Mouse (Mus musculus): ENCODE results near the gene Ankrd35. TPM values are rescaled to one million over a fixed set of nuclear protein-coding genes. Genes with fewer than 3 reads are reported as not detected.
"Not testable (repeated sequence)": the region's sequence is repeated elsewhere in the genome, so short reads cannot be mapped to it uniquely, and the experiment has no call there.

The Ankrd35 gene
- polyA plus RNA-seq, 1 experiment from 2014 or later = 0.25 TPM

- not testable (repeated sequence) for H3K27me3 ChIP-seq (ENCODE audit: control insufficient read depth, insufficient read depth, low read length); H3K27ac ChIP-seq (ENCODE audit: low read depth, low read length); H3K36me3 ChIP-seq (ENCODE audit: control insufficient read depth, insufficient read depth, low read length); DNase-seq (ENCODE audit: low spot score); H3K4me1 ChIP-seq (replicated peaks; ENCODE audit: control insufficient read depth, insufficient read depth, low read length); H3K4me3 ChIP-seq (ENCODE audit: low read depth, low read length); H3K9ac ChIP-seq (ENCODE audit: low read depth, low read length); ATAC-seq (ENCODE audit: low FRiP score); H3K4me2 ChIP-seq (replicated peaks; ENCODE audit: low read depth, low read length); H3K9me3 ChIP-seq (ENCODE audit: control insufficient read depth, low read length)
These were observed 70.3 kb downstream of the Ankrd35 start for GRCm38 (mm10) chr3:96740279-96740678.

Other genes with a start within 250 kb of the Ankrd35 start
- not detected in 2 replicates for gene BC107364, start 217.8 kb upstream of the Ankrd35 start, polyA plus RNA-seq (2014; fragmentation: Nextera tagmentation; extraction: Ambion mirVana)
- gene Hfe2, start 145.0 kb upstream of the Ankrd35 start, polyA plus RNA-seq (2014; fragmentation: Nextera tagmentation; extraction: Ambion mirVana) = 1.5 and 1.6 TPM in 2 replicates
- 48.9 and 53.4 TPM in 2 replicates for gene Txnip, start 112.2 kb upstream of the Ankrd35 start, polyA plus RNA-seq (2014; fragmentation: Nextera tagmentation; extraction: Ambion mirVana)
- 0.46 and 0.70 TPM in 2 replicates for gene Gm16253, start 93.1 kb upstream of the Ankrd35 start, polyA plus RNA-seq (2014; fragmentation: Nextera tagmentation; extraction: Ambion mirVana)
- 15.4 and 16.6 TPM in 2 replicates for gene Polr3gl, start 76.0 kb upstream of the Ankrd35 start, polyA plus RNA-seq (2014; fragmentation: Nextera tagmentation; extraction: Ambion mirVana)
- 2.0 and 2.4 TPM in 2 replicates for gene Ankrd34a, start 73.5 kb upstream of the Ankrd35 start, polyA plus RNA-seq (2014; fragmentation: Nextera tagmentation; extraction: Ambion mirVana)
- gene Lix1l, start 69.0 kb upstream of the Ankrd35 start, polyA plus RNA-seq (2014; fragmentation: Nextera tagmentation; extraction: Ambion mirVana) = 7.1 and 7.8 TPM in 2 replicates
- gene Rbm8a, start 40.2 kb upstream of the Ankrd35 start, polyA plus RNA-seq (2014; fragmentation: Nextera tagmentation; extraction: Ambion mirVana) = 172 and 178 TPM in 2 replicates
- gene Pex11b, start 34.8 kb upstream of the Ankrd35 start, polyA plus RNA-seq (2014; fragmentation: Nextera tagmentation; extraction: Ambion mirVana) = 42.8 and 44.6 TPM in 2 replicates
- 0.04 and 0.22 TPM in 2 replicates for gene Gm42957, start 34.7 kb upstream of the Ankrd35 start, polyA plus RNA-seq (2014; fragmentation: Nextera tagmentation; extraction: Ambion mirVana)
- gene Itga10, start 24.5 kb upstream of the Ankrd35 start, polyA plus RNA-seq (2014; fragmentation: Nextera tagmentation; extraction: Ambion mirVana) = 0.53 and 1.3 TPM in 2 replicates
- 25.2 and 28.2 TPM in 2 replicates for gene Pias3, start 26.3 kb downstream of the Ankrd35 start, polyA plus RNA-seq (2014; fragmentation: Nextera tagmentation; extraction: Ambion mirVana)
- gene Nudt17, start 38.4 kb downstream of the Ankrd35 start, polyA plus RNA-seq (2014; fragmentation: Nextera tagmentation; extraction: Ambion mirVana) = 12.8 and 14.4 TPM in 2 replicates
- gene Polr3c, start 57.5 kb downstream of the Ankrd35 start, polyA plus RNA-seq (2014; fragmentation: Nextera tagmentation; extraction: Ambion mirVana) = 38.0 and 38.1 TPM in 2 replicates
- gene Rnf115, start 57.5 kb downstream of the Ankrd35 start, polyA plus RNA-seq (2014; fragmentation: Nextera tagmentation; extraction: Ambion mirVana) = 90.0 and 90.4 TPM in 2 replicates
- not detected in 2 replicates for gene Pdzk1, start 159.2 kb downstream of the Ankrd35 start, polyA plus RNA-seq (2014; fragmentation: Nextera tagmentation; extraction: Ambion mirVana)
- gene Cd160, start 159.2 kb downstream of the Ankrd35 start, polyA plus RNA-seq (2014; fragmentation: Nextera tagmentation; extraction: Ambion mirVana) = 0.18 and 0.20 TPM in 2 replicates
- gene Gja5, start 234.6 kb downstream of the Ankrd35 start, polyA plus RNA-seq (2014; fragmentation: Nextera tagmentation; extraction: Ambion mirVana) = 2.2 and 2.5 TPM in 2 replicates
- gene Gpr89, start 235.2 kb downstream of the Ankrd35 start, polyA plus RNA-seq (2014; fragmentation: Nextera tagmentation; extraction: Ambion mirVana) = 42.6 and 45.9 TPM in 2 replicates

Data from hindbrain, embryonic 11.5 days (tissue).